Mouse (Mus musculus) cerebellum, adult 9-10 months (tissue): ENCODE data around the gene Sp110.
"Not testable (repeated sequence)": the region's sequence is repeated elsewhere in the genome, so short reads cannot be mapped to it uniquely, and the experiment has no call there.

Experiments used
- DNase-seq: peaks from one replicate; pipeline ENCODE4 v3.0.0; 2022

The Sp110 gene

DNA sequence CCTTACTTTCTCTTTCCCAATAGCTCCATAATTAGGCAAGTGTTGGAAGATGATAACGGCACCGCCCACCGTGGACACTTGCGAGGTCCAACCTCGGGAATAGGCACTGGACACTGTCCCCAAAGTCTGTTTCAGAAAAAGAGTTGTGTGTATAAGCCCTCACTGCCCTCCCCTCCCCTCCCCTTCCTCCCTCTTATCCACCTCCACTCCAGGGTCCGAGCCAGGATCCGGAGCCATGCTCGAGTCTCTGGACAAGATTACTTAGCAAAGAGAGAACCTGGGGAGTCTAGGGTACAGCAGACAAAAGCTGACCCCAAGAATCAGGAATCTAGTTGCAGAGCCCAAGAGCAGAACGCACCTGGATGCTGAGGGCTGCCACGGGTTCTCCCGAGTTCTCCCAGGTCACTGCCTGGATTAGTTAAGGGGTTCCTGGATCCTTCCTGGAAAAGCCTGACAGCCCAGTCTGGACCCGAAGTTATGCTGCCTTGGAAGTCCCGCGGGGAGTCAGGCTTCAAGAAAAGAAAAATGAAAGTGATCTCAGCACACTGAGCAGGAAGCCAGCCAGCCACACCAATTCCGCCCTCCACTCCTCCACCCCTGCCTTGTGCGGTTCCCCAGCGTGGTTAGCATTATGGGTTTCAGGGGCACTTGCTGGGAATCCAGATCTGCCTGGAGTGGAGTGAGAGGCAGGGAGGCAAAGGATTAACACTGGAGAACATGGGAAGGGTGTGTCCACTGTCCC is at the start of gene Sp110:
TSS of gene Sp110 (minus strand) at position 547 of the 742 bp plus-strand sequence.
- not testable (repeated sequence) for DNase-seq

GRCm38 (mm10) chr1:85638144-85638543 is 39.5 kb upstream of the Sp110 start:
- DNase-seq: not testable (repeated sequence)

- not testable (repeated sequence) for DNase-seq
Observed at GRCm38 (mm10) chr1:85636936-85637335, 38.3 kb upstream of the Sp110 start.

GRCm38 (mm10) chr1:85618689-85619088 is 20.1 kb upstream of the Sp110 start:
- DNase-seq: not testable (repeated sequence)

DNA sequence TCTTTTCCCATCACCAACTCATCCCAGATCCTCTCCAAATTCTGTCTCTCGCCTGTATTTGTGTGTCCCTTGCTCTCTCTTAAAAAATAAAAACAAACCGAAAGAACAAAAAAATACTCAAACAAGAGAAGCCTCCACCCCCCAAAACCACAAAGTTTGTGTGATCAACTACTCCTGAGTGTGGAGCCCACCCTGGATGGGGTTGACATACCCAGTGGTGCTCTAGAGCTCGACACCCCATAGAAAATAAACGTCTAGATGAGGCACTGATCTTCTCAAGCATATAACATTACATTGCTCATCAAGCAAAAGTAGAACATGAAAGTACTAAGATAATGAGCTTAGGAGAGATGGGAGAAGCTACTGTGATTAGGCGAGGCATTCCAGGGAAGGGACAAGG is 18.5 kb upstream of the Sp110 start:
- not testable (repeated sequence) for DNase-seq

GRCm38 (mm10) chr1:85615819-85616218 is 17.2 kb upstream of the Sp110 start:
- not testable (repeated sequence) for DNase-seq

- not testable (repeated sequence) for DNase-seq
Observed at GRCm38 (mm10) chr1:85615096-85615495, 16.5 kb upstream of the Sp110 start.

DNA sequence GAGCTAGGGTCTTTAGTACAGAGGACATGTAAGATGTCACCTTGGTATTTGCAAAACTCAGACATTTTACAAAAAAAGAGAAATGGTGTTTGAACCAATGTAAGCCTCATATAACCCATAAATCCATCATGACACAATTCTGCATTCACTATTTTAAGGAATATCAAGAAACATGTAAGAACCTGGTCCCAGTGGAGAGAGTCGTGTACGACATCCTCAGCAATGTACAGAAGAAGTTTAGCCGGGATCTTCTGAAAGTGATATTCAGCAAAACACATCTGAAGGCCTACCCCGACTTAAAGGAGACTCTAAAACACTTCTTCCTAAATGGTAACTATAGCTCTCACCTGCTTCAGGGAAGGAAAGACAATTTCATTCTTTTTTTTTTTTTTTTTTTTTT is 12.0 kb upstream of the Sp110 start:
- not testable (repeated sequence) for DNase-seq

- not testable (repeated sequence) for DNase-seq
Observed at GRCm38 (mm10) chr1:85608361-85608760, 9.7 kb upstream of the Sp110 start.

- not testable (repeated sequence) for DNase-seq
Observed at GRCm38 (mm10) chr1:85604341-85604740, 5.7 kb upstream of the Sp110 start.

DNA sequence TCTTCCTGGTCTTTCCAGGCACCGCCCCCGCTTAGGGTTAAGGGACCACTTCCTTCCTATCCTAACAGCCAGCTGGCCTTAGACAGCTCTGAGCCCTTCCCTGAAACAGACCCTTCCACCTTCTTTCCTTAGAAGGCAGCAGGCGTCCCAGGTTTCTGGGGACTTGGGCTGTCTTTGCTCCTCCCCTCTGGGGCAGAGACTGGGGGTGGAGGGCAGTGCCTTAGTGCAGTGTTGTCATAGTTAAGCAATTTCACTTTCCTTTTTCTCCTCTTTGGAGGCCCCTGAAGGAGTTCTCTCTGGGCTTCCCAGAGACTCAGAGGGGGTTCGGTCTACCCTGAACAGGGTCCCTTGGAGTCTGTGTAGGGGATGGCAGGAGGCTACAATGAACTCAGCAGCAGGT is 2.2 kb upstream of the Sp110 start:
- DNase-seq: not testable (repeated sequence)

DNA sequence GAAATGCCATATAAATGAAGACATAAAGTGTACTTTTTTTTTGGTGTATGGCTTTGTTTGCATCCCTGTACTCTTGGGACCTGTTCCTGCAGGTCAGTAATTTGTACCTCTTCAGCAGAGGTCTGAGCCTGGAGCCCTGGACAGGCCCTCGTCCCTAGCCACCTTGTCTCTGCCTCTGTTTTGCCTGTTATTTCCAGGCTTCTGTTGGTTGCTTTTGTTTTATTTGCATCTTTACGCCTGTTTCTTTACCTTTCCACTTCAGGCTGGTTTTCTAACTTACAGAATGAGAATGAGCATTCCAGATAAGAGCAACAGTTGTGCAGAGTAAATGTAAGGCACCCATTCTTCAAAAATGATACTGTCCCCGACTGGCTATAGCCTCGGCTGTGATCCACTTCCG is 1.5 kb upstream of the Sp110 start, which contains the start of gene Sp140:
TSS of gene Sp140 (plus strand) at position 301 of the 400 bp plus-strand sequence.
- not testable (repeated sequence) for DNase-seq

DNA sequence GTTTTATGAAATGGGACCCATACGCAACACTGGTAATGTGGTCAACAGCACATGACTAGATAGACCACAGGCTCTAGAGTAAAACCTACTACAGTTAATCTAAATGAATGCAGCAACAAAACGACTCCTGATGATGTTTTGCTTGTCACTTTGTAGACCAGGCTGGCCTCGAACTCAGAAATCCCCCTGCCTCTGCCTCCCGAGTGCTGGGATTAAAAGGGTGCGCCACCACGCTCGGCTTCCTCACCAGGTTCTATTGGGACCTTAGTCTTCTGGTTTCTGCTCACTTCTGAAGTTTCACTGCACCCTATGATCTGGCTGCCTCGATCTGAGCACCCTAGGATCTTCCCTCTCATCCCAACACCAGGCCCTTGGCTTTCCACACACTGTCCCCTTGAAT is 6.1 kb downstream of the Sp110 start:
- not testable (repeated sequence) for DNase-seq

DNA sequence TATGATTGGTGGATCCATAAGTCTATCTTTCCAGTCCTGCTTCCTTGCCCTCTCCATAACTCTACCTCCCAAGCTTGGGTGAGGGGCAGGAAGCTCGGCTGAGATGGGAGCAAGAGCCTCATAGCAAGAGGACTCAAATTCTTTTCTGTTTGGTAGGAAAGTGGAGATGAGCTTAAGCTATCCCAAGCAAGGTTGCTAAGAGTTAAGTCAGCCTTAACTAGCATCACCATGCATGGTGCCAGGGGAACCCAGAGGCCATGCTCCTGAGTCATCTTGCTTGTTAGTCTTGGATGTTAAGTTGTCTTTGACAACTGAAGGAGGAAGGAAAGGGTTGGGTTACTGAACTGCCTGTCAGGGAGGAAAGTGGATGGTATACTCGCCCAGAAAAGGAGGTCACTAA is 9.9 kb downstream of the Sp110 start:
- not testable (repeated sequence) for DNase-seq

- not testable (repeated sequence) for DNase-seq
Observed at GRCm38 (mm10) chr1:85581518-85581917, 17.1 kb downstream of the Sp110 start.

GRCm38 (mm10) chr1:85580578-85580977 is 18.0 kb downstream of the Sp110 start:
- DNase-seq: not testable (repeated sequence)

DNA sequence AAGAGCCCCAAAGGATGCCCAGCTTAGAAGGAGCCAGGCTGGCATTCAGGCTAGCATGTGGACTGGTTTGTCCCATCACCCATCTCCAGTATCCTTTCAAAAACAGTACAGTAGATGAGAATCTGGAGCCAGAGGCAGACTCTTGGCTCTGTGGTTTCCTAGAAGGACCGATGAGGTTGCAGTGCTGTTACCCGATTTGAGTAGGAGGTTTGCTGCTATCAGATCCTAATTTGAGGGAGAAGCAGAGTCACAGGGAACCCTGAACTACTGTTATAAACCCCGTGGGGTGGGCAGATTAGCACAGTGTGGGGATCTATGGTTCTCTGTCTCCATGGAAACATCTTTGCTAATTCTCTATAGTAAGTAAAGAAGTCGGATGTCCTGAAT is 18.5 kb downstream of the Sp110 start:
- not testable (repeated sequence) for DNase-seq

DNA sequence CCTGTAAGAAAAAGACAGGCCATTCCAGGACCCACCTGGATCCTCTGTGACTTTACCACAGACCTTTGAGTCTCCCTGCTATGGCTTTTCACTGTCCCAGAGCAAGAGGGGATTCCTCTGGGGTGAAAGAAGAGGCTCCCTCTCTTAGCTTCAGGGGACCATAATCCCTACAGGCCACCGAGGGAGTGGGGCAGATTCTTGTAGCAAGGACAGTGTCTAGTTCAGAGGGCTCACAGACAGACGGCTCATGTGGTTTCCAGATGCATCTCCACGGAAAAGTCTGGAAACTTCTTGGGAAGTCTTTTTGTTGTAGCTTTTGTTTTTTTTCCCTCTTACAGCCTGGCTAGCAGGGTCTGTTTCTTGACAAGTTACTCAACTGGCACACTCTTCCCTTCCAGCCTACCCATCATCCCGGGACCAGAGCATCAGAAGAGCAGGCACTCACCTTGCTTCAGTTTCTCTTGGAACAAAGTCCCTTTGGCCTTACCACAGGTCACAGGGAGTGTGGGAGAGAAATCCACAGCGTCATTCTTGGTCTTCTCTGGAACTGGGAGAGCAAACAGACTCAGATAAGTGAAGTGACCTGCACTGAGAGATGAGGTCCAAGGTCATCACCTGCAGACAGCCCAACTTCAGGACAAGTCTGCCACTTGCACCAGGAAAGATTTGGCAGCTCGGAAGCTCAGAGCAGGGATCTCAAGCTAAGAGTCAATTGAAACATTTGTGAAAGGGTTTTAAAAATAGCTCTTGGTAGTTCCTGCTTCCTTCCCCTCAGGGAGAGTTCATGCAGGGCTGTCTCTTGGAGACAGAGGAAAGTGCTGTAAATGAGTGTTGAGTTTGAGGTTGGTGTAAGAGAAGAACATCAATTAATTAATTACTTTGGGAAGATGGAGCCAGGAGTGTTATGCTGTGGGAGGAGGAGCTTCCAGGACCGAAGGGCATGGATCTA is 19.1 kb downstream of the Sp110 start:
- not testable (repeated sequence) for DNase-seq

- DNase-seq: not testable (repeated sequence)
Observed at GRCm38 (mm10) chr1:85578372-85579010, 20.1 kb downstream of the Sp110 start.

DNA sequence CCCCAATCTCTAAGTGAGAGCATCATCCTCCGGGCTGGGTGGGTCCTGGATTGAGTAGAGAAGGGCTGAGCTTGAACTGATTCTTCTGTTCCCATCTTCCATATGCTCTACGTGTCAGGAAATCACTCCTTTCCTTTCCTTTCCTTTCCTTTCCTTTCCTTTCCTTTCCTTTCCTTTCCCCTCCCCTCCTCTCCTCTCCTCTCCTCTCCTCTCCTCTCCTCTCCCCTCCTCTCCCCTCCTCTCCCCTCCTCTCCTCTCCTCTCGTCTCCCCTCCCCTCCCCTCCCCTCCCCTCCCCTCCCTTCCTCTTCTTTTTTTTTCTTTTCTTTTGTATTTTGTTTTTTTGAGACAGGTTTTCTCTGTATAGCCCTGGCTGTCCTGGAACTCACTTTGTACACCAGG is 23.2 kb downstream of the Sp110 start, which contains the start of gene G530012D18Rik:
TSS of gene G530012D18Rik (plus strand) at position 301 of the 400 bp plus-strand sequence.
- DNase-seq: not testable (repeated sequence)

GRCm38 (mm10) chr1:85573554-85573953 is 25.1 kb downstream of the Sp110 start:
- not testable (repeated sequence) for DNase-seq

DNA sequence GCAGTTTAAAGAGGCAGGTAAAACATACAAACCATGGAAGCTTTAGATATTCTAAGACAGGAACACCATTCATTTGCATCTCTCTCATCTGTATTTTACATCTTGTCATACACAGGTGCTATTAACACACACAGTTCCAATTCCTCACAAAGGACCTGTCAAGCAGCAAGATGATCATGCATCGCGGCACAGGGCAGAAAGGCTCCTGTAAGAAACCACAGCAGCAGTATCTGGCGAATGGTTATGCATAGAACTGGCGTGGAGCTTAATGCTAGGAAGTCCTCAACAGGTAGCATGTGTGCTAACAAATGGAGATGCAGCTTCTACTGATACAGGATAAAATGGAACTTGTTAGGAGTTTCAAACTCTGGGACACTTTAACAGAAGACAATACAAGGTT is 43.4 kb downstream of the Sp110 start:
- DNase-seq: not testable (repeated sequence)

DNA sequence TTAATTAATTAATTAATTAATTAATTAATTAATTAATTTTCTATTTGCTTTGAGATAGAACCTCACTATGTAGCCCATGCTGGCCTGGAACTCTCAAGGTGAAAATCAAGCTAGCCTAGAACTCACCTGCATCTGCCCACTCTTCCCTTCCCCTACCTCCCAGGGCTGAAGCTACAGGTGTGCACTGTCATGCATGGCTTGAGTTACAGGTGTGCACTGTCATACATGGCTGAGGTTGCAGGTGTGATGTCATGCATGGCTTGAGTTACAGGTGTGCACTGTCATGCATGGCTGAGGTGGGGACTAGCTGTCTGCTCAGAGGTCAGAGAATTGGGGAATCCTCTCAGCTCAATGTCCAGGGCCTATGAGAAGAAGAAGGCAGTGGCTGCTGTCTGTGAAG is 52.2 kb downstream of the Sp110 start:
- not testable (repeated sequence) for DNase-seq
